Mouse (Mus musculus) stomach, adult 2 months (tissue): ENCODE results near the gene Eef1b2. TPM values are rescaled to one million over a fixed set of nuclear protein-coding genes. Genes with fewer than 3 reads are reported as not detected.

Experiments used
- polyA plus RNA-seq: library from polyadenylated mRNA; depleted of rRNA; stranded (reverse); fragments of >200 nt; gene quantifications from 2 replicates; pipeline ENCODE4 v1.2.3, GENCODE M21; 2012; rRNA removed

Gene Eef1b2
- polyA plus RNA-seq: 204 and 340 TPM in 2 replicates

DNA sequence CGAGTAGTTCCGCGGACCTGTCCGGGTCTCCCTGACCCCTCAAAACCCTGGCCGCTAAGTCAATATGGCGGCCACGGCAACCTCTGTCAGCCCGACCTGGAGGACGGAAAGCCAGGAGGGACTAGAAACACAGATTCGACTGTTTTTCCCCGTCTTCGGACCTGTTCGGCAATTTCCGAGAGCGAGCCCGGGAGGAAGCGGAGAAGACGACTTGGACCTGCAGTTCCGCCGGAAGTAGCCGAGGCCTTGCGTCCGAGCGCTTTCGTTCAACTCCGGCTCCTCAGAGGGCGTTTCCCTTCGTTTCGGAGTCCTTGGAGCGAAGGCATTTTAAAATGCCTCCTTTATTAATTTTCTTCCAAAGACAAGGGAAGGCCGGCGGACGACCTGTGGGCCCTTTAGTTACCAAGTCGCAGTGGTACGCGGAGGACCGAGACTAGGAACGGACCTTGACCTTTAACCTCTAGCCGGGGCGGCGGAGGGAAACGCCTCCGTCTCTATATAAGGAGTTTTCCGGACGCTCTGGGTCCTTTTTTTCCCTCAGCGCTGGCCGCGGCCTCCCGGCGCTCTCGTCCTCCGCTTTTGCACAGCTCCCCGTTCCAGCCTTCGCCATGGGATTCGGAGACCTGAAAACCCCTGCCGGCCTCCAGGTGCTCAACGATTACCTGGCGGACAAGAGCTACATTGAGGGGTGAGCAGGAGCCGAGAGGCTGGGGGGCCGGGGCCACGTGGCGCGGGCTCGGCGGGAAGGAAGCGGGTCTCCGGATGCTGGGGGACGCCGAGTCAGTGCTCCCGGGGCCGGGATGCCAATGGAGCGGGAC is at the start of gene Eef1b2, which contains the start of gene Ndufs1:
Gene Eef1b2, plus strand, starts transcription at position 222 of the 818 bp plus-strand sequence.
Gene Ndufs1, minus strand, starts transcription at position 230 of the 818 bp plus-strand sequence.

DNA sequence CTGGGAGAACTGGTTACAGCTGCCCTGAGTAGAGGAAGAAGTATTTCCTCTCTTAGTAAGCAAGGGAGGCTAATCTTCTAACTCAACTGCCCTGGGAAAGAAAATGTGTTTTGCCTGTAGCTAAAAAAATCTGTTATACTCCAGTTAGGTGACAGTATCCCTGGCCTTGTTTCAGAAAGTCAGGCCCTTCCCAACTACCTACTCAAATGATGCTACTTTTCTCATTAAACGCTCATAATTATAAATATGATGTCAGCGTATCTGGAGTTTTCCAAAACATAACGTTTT is 37.6 kb downstream of the Eef1b2 start, which contains the start of gene Gpr1:
Gene Gpr1, minus strand, starts transcription at position 273 of the 288 bp plus-strand sequence.

Other genes starting within 250 kb of the Eef1b2 start
- 1.2 and 2.7 TPM in 2 replicates for gene Ino80d, start 62.2 kb upstream of the Eef1b2 start, polyA plus RNA-seq
- gene Ndufs1, start within 50 bp of the Eef1b2 start, polyA plus RNA-seq: 9.7 and 12.6 TPM in 2 replicates
- 0.03 TPM in 1 of 2 replicates, not detected in the other for gene Gpr1, start 37.7 kb downstream of the Eef1b2 start, polyA plus RNA-seq
- 0.01 and 0.02 TPM in 2 replicates for gene Zdbf2, start 96.4 kb downstream of the Eef1b2 start, polyA plus RNA-seq